Mouse (Mus musculus): ENCODE data around the gene Dact3.

DNA sequence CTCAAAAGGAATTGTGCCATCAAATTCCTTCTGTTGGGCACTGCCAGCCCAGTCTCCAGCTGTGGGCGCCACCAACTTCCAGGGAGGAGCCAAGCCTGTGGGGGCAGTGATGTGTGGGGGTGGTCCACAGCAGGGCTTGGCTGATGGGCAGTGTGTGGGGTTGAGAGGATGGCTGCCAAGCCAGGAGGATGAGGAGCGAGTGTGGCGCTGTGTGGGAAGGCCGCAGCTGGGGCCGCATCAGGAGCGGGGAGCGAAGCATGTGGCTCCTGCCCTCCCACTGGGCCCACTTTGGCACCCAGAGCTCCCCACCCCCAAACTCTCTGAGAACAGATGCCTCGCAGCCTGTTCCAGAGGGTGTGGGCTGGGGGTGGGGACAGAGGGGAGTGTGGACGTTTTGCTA, 42.9 kb downstream of the Dact3 start:
- TF ChIP-seq CTCF (IDR thresholded peaks at IDR 0.05; ENCODE audit: borderline replicate concordance, extremely low read depth, insufficient read depth, insufficient read length) = no peak
- TF ChIP-seq POLR2A (IDR thresholded peaks at IDR 0.05; ENCODE audit: borderline replicate concordance, extremely low read depth, insufficient read depth, insufficient read length, poor library complexity, severe bottlenecking) = no peak
